Mouse (Mus musculus) layer of hippocampus, adult 18-20 months (tissue): ENCODE data around the gene Hinfp. TPM values are rescaled to one million over a fixed set of nuclear protein-coding genes. Genes with fewer than 3 reads are reported as not detected.
"Not testable (repeated sequence)": the region's sequence is repeated elsewhere in the genome, so short reads cannot be mapped to it uniquely, and the experiment has no call there.

Source experiments
- DNase-seq, 2 experiments: peaks; one replicate each; pipeline ENCODE4 v3.0.0; 2022; ENCODE audit warnings: low spot score in 2 of 2
- total RNA-seq, 2 experiments: library from RNA; stranded (reverse); gene quantifications; 2 replicates each; pipeline ENCODE4 v1.2.3; 2021

The Hinfp gene
- total RNA-seq, 2 experiments from 2014 or later: 30.0 to 30.6 TPM

- DNase-seq: no peak
Observed at GRCm38 (mm10) chr9:44311136-44312134, 6.0 kb upstream of the Hinfp start.

GRCm38 (mm10) chr9:44310750-44311135, 5.3 kb upstream of the Hinfp start:
- DNase-seq: no peak

GRCm38 (mm10) chr9:44309756-44310155, 4.3 kb upstream of the Hinfp start:
- no peak for DNase-seq

GRCm38 (mm10) chr9:44307248-44307647, 1.8 kb upstream of the Hinfp start:
- no peak for DNase-seq

GRCm38 (mm10) chr9:44306532-44306931, 1.1 kb upstream of the Hinfp start:
- no peak for DNase-seq

- DNase-seq: not testable (repeated sequence)
Observed at GRCm38 (mm10) chr9:44300001-44300400, 5.5 kb downstream of the Hinfp start.

- DNase-seq: peak in 1 of 2 experiments; percentile 36
Observed at GRCm38 (mm10) chr9:44292490-44292889, 13.0 kb downstream of the Hinfp start.

- no peak for DNase-seq
Observed at GRCm38 (mm10) chr9:44288959-44289291, 16.5 kb downstream of the Hinfp start.

GRCm38 (mm10) chr9:44288076-44288958, 17.2 kb downstream of the Hinfp start, which contains the start of gene Abcg4:
Gene Abcg4, minus strand, starts transcription at chr9:44288615.
- peak; percentile 61 to 62 for DNase-seq

GRCm38 (mm10) chr9:44287401-44288075, 17.9 kb downstream of the Hinfp start:
- peak in 1 of 2 experiments; percentile 19 for DNase-seq

GRCm38 (mm10) chr9:44287003-44287400, 18.5 kb downstream of the Hinfp start:
- peak in 1 of 2 experiments; percentile 22 for DNase-seq

- no peak for DNase-seq
Observed at GRCm38 (mm10) chr9:44286256-44286850, 19.1 kb downstream of the Hinfp start.

GRCm38 (mm10) chr9:44283183-44283582, 22.3 kb downstream of the Hinfp start:
- DNase-seq: peak in 1 of 2 experiments; percentile 51

- no peak for DNase-seq
Observed at GRCm38 (mm10) chr9:44269973-44270372, 35.5 kb downstream of the Hinfp start.

- peak in 1 of 2 experiments; percentile 30 for DNase-seq
Observed at GRCm38 (mm10) chr9:44269077-44269476, 36.4 kb downstream of the Hinfp start.

- no peak for DNase-seq
Observed at GRCm38 (mm10) chr9:44268432-44268831, 37.0 kb downstream of the Hinfp start, which contains the start of gene Nlrx1. Gene Nlrx1, minus strand, starts transcription at chr9:44268599.

- peak; percentile 61 to 80 for DNase-seq
Observed at GRCm38 (mm10) chr9:44268027-44268360, 37.5 kb downstream of the Hinfp start.

- DNase-seq: peak in 1 of 2 experiments; percentile 24
Observed at GRCm38 (mm10) chr9:44267319-44268026, 38.0 kb downstream of the Hinfp start.

GRCm38 (mm10) chr9:44266478-44267226, 38.8 kb downstream of the Hinfp start:
- peak; percentile 45 to 68 for DNase-seq
